Comparison of ENCODE assay signal across 23 mouse cellular contexts in genomic region chr10:64886946-64887345, GRCm38 (mm10).
DNase-seq lines count a peak whose midpoint lies in the region; ATAC-seq lines count a peak whose summit lies in the region.
"Had no signal": no experiment of that assay in that cellular context is flagged by ENCODE, and none has a peak within 500 bp of the region (broad histone marks: within the 10 kb centered on the region; RNA-seq: fewer than 3 reads in every experiment).

No protein-coding gene starts in this region.

- H3K4me3 ChIP-seq in hindbrain, embryonic 15.5 days: no peak overlapping the region
- H3K4me3 ChIP-seq in hindbrain, embryonic 10.5 days: no peak overlapping the region
- no peak overlapping the region for H3K4me3 ChIP-seq in forebrain, embryonic 16.5 days (replicated peaks; ENCODE audit: low read length)
- H3K4me3 ChIP-seq: forebrain, embryonic 15.5 days; heart, adult 2 months; heart, embryonic 13.5 days; liver, embryonic 13.5 days had no signal

- no peaks in the 10 kb centered on the region for H3K27me3 ChIP-seq in hindbrain, embryonic 15.5 days
- H3K27me3 ChIP-seq in hindbrain, embryonic 10.5 days (ENCODE audit: insufficient read depth, poor library complexity, severe bottlenecking): no peaks in the 10 kb centered on the region
- H3K27me3 ChIP-seq in forebrain, embryonic 16.5 days (replicated peaks; ENCODE audit: control insufficient read depth, insufficient read depth, low read length): no peaks in the 10 kb centered on the region
- H3K27me3 ChIP-seq: forebrain, embryonic 15.5 days; heart, embryonic 13.5 days; liver, embryonic 13.5 days had no signal

- no peak overlapping the region for H3K4me2 ChIP-seq in hindbrain, embryonic 15.5 days
- H3K4me2 ChIP-seq in forebrain, embryonic 16.5 days (ENCODE audit: low read length): no peak overlapping the region
- H3K4me2 ChIP-seq: forebrain, embryonic 15.5 days; heart, embryonic 13.5 days; liver, embryonic 13.5 days; midbrain, embryonic 11.5 days had no signal

- no peak overlapping the region for H3K9ac ChIP-seq in hindbrain, embryonic 15.5 days
- H3K9ac ChIP-seq in forebrain, embryonic 16.5 days (replicated peaks; ENCODE audit: low read depth, low read length): no peak overlapping the region
- H3K9ac ChIP-seq: forebrain, embryonic 15.5 days; heart, embryonic 13.5 days; liver, embryonic 13.5 days had no signal

- ATAC-seq in hindbrain, embryonic 15.5 days (ENCODE audit: low FRiP score, low read depth): peak; percentile 34; the same call in 1 of the 2 replicates
- no peak for ATAC-seq in forebrain, embryonic 16.5 days
- ATAC-seq: CD4-positive, CD25-positive, alpha-beta regulatory T cell, adult 4 months; forebrain, embryonic 15.5 days; intestine, postnatal 0 days had no signal

- H3K4me1 ChIP-seq in hindbrain, embryonic 15.5 days (replicated peaks): no peaks in the 10 kb centered on the region
- no peaks in the 10 kb centered on the region for H3K4me1 ChIP-seq in hindbrain, embryonic 10.5 days (replicated peaks)
- no peaks in the 10 kb centered on the region for H3K4me1 ChIP-seq in forebrain, embryonic 16.5 days (replicated peaks; ENCODE audit: control insufficient read depth, insufficient read depth, low read length)
- H3K4me1 ChIP-seq: forebrain, embryonic 15.5 days; heart, embryonic 13.5 days; liver, embryonic 13.5 days had no signal

- no peak overlapping the region for H3K27ac ChIP-seq in hindbrain, embryonic 15.5 days (replicated peaks)
- no peak overlapping the region for H3K27ac ChIP-seq in hindbrain, embryonic 10.5 days
- no peak overlapping the region for H3K27ac ChIP-seq in forebrain, embryonic 16.5 days (ENCODE audit: low read length)
- H3K27ac ChIP-seq: forebrain, embryonic 15.5 days; heart, adult 2 months; heart, embryonic 13.5 days; liver, embryonic 13.5 days had no signal

- no peaks in the 10 kb centered on the region for H3K9me3 ChIP-seq in hindbrain, embryonic 15.5 days
- no peaks in the 10 kb centered on the region for H3K9me3 ChIP-seq in hindbrain, embryonic 10.5 days
- no peaks in the 10 kb centered on the region for H3K9me3 ChIP-seq in forebrain, embryonic 16.5 days (ENCODE audit: control insufficient read depth, low read length)
- H3K9me3 ChIP-seq: forebrain, embryonic 15.5 days; heart, embryonic 13.5 days; liver, embryonic 13.5 days had no signal

- WGBS in hindbrain, embryonic 15.5 days: 84% methylated on average over 9 of the region's 9 CpGs
- 93% methylated on average over 9 of the region's 9 CpGs for WGBS in hindbrain, embryonic 10.5 days
- WGBS in forebrain, embryonic 16.5 days: 92% methylated on average over 9 of the region's 9 CpGs

- no peak for DNase-seq in hindbrain, embryonic 10.5 days (ENCODE audit: low spot score)
- DNase-seq in MN1 (ENCODE audit: low spot score): peak; percentile 70
- peak; percentile 84 for DNase-seq in cerebellum, adult 11 months
- DNase-seq in cerebellum, adult 9-11 months: peak; percentile 94
- no peak for DNase-seq in kidney, postnatal 14 days
- no peak for DNase-seq in right cerebral cortex, postnatal 25 days
- DNase-seq: adrenal gland, adult 2 months; embryo, embryonic 11 days; gastrocnemius, postnatal 25 days; heart, adult 2 months; heart, postnatal 14 days; kidney, postnatal 36 days; liver, embryonic 13.5 days; lung, adult 2 months; lung, postnatal 14 days; thymus, postnatal 25 days had no signal

- no peaks in the 10 kb centered on the region for H3K36me3 ChIP-seq in hindbrain, embryonic 15.5 days
- no peaks in the 10 kb centered on the region for H3K36me3 ChIP-seq in hindbrain, embryonic 10.5 days
- no peaks in the 10 kb centered on the region for H3K36me3 ChIP-seq in forebrain, embryonic 16.5 days (ENCODE audit: control insufficient read depth, insufficient read depth)
- H3K36me3 ChIP-seq: forebrain, embryonic 15.5 days; heart, embryonic 13.5 days; liver, embryonic 13.5 days had no signal

Comparison
In these comparisons a context has a peak if more than half of its experiments do, and no peak if none do; other contexts are left out.
1. DNase-seq: peak in MN1 (single experiment), cerebellum, adult 11 months (single experiment) and cerebellum, adult 9-11 months (single experiment); none in hindbrain, embryonic 10.5 days (single experiment), kidney, postnatal 14 days (single experiment) and right cerebral cortex, postnatal 25 days (single experiment).